Mouse (Mus musculus): ENCODE data around the gene Smad1. TPM values are rescaled to one million over a fixed set of nuclear protein-coding genes. Genes with fewer than 3 reads are reported as not detected.
A peak's percentile ranks its signal among the peaks of the same experiment; 100 is the strongest.

Smad1 gene
- polyA plus RNA-seq, 1 experiment from 2014 or later, result 64.2 TPM

DNA sequence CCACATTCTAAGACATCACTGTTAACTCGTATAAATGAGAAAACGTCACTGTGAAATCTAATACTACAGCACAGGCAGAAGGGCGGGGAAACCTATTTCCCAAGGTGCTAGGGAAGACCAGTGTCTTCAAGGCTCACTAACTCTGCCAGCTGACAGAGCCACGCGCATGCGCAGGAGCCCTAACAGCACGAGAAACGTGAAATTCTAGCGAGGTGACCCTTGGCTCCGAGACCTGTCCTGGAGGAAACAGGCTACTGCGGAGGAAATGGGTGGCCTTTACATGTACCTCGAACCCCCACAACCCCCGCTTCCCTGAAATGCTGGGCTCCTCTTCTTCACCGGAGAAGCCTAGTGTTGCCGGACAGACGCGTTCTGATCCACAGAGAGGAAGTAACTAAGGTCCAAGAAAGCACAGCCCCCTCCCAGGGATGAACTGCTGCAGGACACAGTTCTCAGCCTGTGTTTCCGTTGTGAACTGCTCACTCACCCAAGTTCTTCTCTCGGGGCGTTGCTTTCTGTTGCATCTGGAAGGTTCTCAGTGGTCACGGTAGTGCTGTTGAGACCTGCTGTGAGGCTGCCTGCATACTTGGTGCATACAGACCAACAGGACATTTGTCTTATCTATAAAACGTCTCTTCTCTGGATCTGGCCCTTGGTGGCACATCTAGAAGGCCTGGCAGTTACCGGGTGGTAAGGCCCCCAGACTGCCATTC, 10.1 kb downstream of the Smad1 start:
- no peak overlapping the region for H3K9ac ChIP-seq (ENCODE audit: low read length)
- ATAC-seq (no peak), DNase-seq (ENCODE audit: low spot score) (no peak)
- H3K27me3 ChIP-seq (replicated peaks; ENCODE audit: control insufficient read depth, insufficient read depth, low read length), result no peaks in the 10 kb centered on the region
- WGBS, result 93% methylated on average over 23 of the region's 23 CpGs
- H3K4me2 ChIP-seq (ENCODE audit: low read length), result no peak overlapping the region
- H3K27ac ChIP-seq (ENCODE audit: low read depth, low read length), result no peak overlapping the region
- H3K4me3 ChIP-seq (ENCODE audit: low read depth, low read length), result no peak overlapping the region
- 0 out of 2 replicates have a peak, but pooled peaks cover 6% of the 10 kb centered on the region for H3K36me3 ChIP-seq (ENCODE audit: control insufficient read depth, insufficient read depth, low read length)
- H3K4me1 ChIP-seq (ENCODE audit: control insufficient read depth, insufficient read depth, low read length), result peaks cover 11% of the 10 kb centered on the region; the same call in 1 of the 2 replicates
- H3K9me3 ChIP-seq (replicated peaks; ENCODE audit: control insufficient read depth, low read length), result no peaks in the 10 kb centered on the region

GRCm38 (mm10) chr8:79386831-79387230, 12.5 kb downstream of the Smad1 start:
- DNase-seq (ENCODE audit: low spot score) (no peak), ATAC-seq (no peak)
- no peak overlapping the region for H3K4me3 ChIP-seq (ENCODE audit: low read depth, low read length)
- no peak overlapping the region for H3K9ac ChIP-seq (ENCODE audit: low read length)
- H3K4me1 ChIP-seq (ENCODE audit: control insufficient read depth, insufficient read depth, low read length), result peaks cover 19% of the 10 kb centered on the region; the same call in 1 of the 2 replicates
- no peak overlapping the region for H3K27ac ChIP-seq (ENCODE audit: low read depth, low read length)
- H3K4me2 ChIP-seq (ENCODE audit: low read length), result no peak overlapping the region
- H3K27me3 ChIP-seq (replicated peaks; ENCODE audit: control insufficient read depth, insufficient read depth, low read length), result no peaks in the 10 kb centered on the region
- 0 out of 2 replicates have a peak, but pooled peaks cover 6% of the 10 kb centered on the region for H3K36me3 ChIP-seq (ENCODE audit: control insufficient read depth, insufficient read depth, low read length)
- 96% methylated on average over 5 of the region's 5 CpGs for WGBS
- no peaks in the 10 kb centered on the region for H3K9me3 ChIP-seq (replicated peaks; ENCODE audit: control insufficient read depth, low read length)

GRCm38 (mm10) chr8:79386358-79386757, 13.0 kb downstream of the Smad1 start:
- Histone ChIP-seq H3K36me3 (ENCODE audit: control insufficient read depth, insufficient read depth, low read length) (0 out of 2 replicates have a peak, but pooled peaks cover 6% of the 10 kb centered on the region), H3K27me3 (replicated peaks; ENCODE audit: control insufficient read depth, insufficient read depth, low read length) (no peaks in the 10 kb centered on the region), H3K4me1 (ENCODE audit: control insufficient read depth, insufficient read depth, low read length) (peaks cover 21% of the 10 kb centered on the region; the same call in 1 of the 2 replicates), H3K4me3 (ENCODE audit: low read depth, low read length) (no peak overlapping the region), H3K9me3 (replicated peaks; ENCODE audit: control insufficient read depth, low read length) (no peaks in the 10 kb centered on the region), H3K9ac (ENCODE audit: low read length) (no peak overlapping the region), H3K4me2 (ENCODE audit: low read length) (no peak overlapping the region), H3K27ac (ENCODE audit: low read depth, low read length) (no peak overlapping the region)
- WGBS, result 83% methylated on average over 6 of the region's 6 CpGs
- DNase-seq (ENCODE audit: low spot score) (no peak), ATAC-seq (no peak)

- Histone ChIP-seq H3K9me3 (replicated peaks; ENCODE audit: control insufficient read depth, low read length) (no peaks in the 10 kb centered on the region), H3K4me2 (ENCODE audit: low read length) (peak overlapping the region; percentile 0; the same call in 1 of the 2 replicates), H3K36me3 (ENCODE audit: control insufficient read depth, insufficient read depth, low read length) (0 out of 2 replicates have a peak, but pooled peaks cover 6% of the 10 kb centered on the region), H3K27me3 (replicated peaks; ENCODE audit: control insufficient read depth, insufficient read depth, low read length) (no peaks in the 10 kb centered on the region), H3K27ac (ENCODE audit: low read depth, low read length) (no peak overlapping the region), H3K9ac (ENCODE audit: low read length) (no peak overlapping the region; the same call in 1 of the 2 replicates), H3K4me1 (ENCODE audit: control insufficient read depth, insufficient read depth, low read length) (peaks cover 24% of the 10 kb centered on the region), H3K4me3 (ENCODE audit: low read depth, low read length) (no peak overlapping the region)
- WGBS, result 22% methylated on average over 25 of the region's 25 CpGs
- no peak for ATAC-seq
- DNase-seq (ENCODE audit: low spot score), result no peak
Observed at GRCm38 (mm10) chr8:79384276-79385271, 14.7 kb downstream of the Smad1 start.

GRCm38 (mm10) chr8:79382857-79383262, 16.5 kb downstream of the Smad1 start:
- Histone ChIP-seq H3K36me3 (ENCODE audit: control insufficient read depth, insufficient read depth, low read length) (no peaks in the 10 kb centered on the region), H3K4me1 (ENCODE audit: control insufficient read depth, insufficient read depth, low read length) (peaks cover 24% of the 10 kb centered on the region), H3K9me3 (replicated peaks; ENCODE audit: control insufficient read depth, low read length) (no peaks in the 10 kb centered on the region), H3K27me3 (replicated peaks; ENCODE audit: control insufficient read depth, insufficient read depth, low read length) (no peaks in the 10 kb centered on the region), H3K4me3 (ENCODE audit: low read depth, low read length) (no peak overlapping the region), H3K4me2 (ENCODE audit: low read length) (no peak overlapping the region), H3K27ac (ENCODE audit: low read depth, low read length) (no peak overlapping the region), H3K9ac (ENCODE audit: low read length) (no peak overlapping the region)
- no peak for DNase-seq (ENCODE audit: low spot score)
- peak; percentile 35; the same call in 1 of the 2 replicates for ATAC-seq
- WGBS, result 12% methylated on average over 8 of the region's 8 CpGs

DNA sequence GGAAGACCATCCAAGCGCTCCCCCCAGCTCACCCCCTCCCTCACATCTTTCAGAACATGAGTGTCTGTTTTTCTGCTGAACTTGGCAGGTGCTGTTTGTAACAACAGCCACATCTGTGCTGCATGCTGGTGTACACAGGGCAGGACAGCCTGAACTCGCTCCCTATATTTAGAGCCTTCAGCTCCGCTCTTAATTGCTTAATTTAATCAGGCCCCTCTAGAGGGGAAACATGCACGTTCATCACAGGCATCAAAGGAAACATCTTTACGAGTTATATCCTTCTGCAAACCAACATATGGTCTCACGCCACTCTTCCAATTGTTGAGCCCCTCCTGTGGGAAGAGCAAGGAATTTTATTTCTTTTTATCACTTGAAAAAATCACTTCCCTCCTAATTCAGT, 17.5 kb downstream of the Smad1 start:
- ATAC-seq (peak; percentile 65), DNase-seq (ENCODE audit: low spot score) (no peak)
- H3K4me2 ChIP-seq (ENCODE audit: low read length), result no peak overlapping the region
- no peak overlapping the region for H3K4me3 ChIP-seq (ENCODE audit: low read depth, low read length)
- H3K27ac ChIP-seq (ENCODE audit: low read depth, low read length), result no peak overlapping the region
- no peaks in the 10 kb centered on the region for H3K9me3 ChIP-seq (replicated peaks; ENCODE audit: control insufficient read depth, low read length)
- no peak overlapping the region for H3K9ac ChIP-seq (ENCODE audit: low read length)
- 27% methylated on average over 6 of the region's 6 CpGs for WGBS
- peaks cover 24% of the 10 kb centered on the region for H3K4me1 ChIP-seq (ENCODE audit: control insufficient read depth, insufficient read depth, low read length)
- H3K36me3 ChIP-seq (ENCODE audit: control insufficient read depth, insufficient read depth, low read length), result 0 out of 2 replicates have a peak, but pooled peaks cover 4% of the 10 kb centered on the region
- H3K27me3 ChIP-seq (replicated peaks; ENCODE audit: control insufficient read depth, insufficient read depth, low read length), result no peaks in the 10 kb centered on the region

DNA sequence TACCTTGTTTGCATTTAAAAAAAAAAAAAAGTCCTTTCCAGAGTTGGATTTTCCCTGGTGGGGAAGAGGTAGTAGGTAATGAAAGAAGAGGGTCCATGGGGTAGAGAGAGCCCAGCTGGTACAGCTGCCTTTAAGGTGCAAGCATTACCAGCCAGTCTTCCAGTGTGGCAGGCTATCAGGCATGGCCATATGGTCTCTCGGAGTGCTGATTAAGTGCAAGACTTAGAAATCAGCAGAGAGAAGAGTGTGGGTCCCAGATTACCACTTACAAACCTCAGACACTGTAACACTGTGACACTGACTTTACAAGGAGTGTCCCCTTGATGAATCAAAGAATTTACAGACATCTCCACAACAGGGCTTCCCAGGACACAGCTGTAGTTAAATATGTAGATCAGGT, 18.9 kb downstream of the Smad1 start:
- Histone ChIP-seq H3K27me3 (replicated peaks; ENCODE audit: control insufficient read depth, insufficient read depth, low read length) (no peaks in the 10 kb centered on the region), H3K36me3 (ENCODE audit: control insufficient read depth, insufficient read depth, low read length) (0 out of 2 replicates have a peak, but pooled peaks cover 4% of the 10 kb centered on the region), H3K4me2 (ENCODE audit: low read length) (no peak overlapping the region), H3K27ac (ENCODE audit: low read depth, low read length) (no peak overlapping the region), H3K9ac (ENCODE audit: low read length) (no peak overlapping the region), H3K4me3 (ENCODE audit: low read depth, low read length) (no peak overlapping the region), H3K9me3 (replicated peaks; ENCODE audit: control insufficient read depth, low read length) (no peaks in the 10 kb centered on the region), H3K4me1 (ENCODE audit: control insufficient read depth, insufficient read depth, low read length) (peaks cover 24% of the 10 kb centered on the region)
- DNase-seq (ENCODE audit: low spot score), result no peak
- 68% methylated on average over 1 of the region's 1 CpGs for WGBS
- ATAC-seq, result peak; percentile 24; the same call in 1 of the 2 replicates

- ATAC-seq (no peak), DNase-seq (ENCODE audit: low spot score) (no peak)
- H3K4me3 ChIP-seq (ENCODE audit: low read depth, low read length), result no peak overlapping the region
- no peaks in the 10 kb centered on the region for H3K9me3 ChIP-seq (replicated peaks; ENCODE audit: control insufficient read depth, low read length)
- H3K4me1 ChIP-seq (ENCODE audit: control insufficient read depth, insufficient read depth, low read length), result peaks cover 26% of the 10 kb centered on the region
- no peak overlapping the region for H3K27ac ChIP-seq (ENCODE audit: low read depth, low read length)
- no peak overlapping the region for H3K9ac ChIP-seq (ENCODE audit: low read length)
- H3K4me2 ChIP-seq (ENCODE audit: low read length), result no peak overlapping the region
- no peaks in the 10 kb centered on the region for H3K27me3 ChIP-seq (replicated peaks; ENCODE audit: control insufficient read depth, insufficient read depth, low read length)
- 0 out of 2 replicates have a peak, but pooled peaks cover 4% of the 10 kb centered on the region for H3K36me3 ChIP-seq (ENCODE audit: control insufficient read depth, insufficient read depth, low read length)
- WGBS, result 84% methylated on average over 14 of the region's 14 CpGs
Observed at GRCm38 (mm10) chr8:79379971-79380370, 19.3 kb downstream of the Smad1 start.
